Mouse (Mus musculus) adrenal gland, adult (tissue): ENCODE results near the gene Sox6.

Source experiments
- DNase-seq, 2 experiments: peaks; one replicate each; pipeline ENCODE4 v3.0.0; 2022 to 2023; ENCODE audit warnings: low spot score in 1 of 2; ENCODE audit not compliant: inconsistent age in 2 of 2

The Sox6 gene

GRCm38 (mm10) chr7:115833701-115834100, 204.9 kb downstream of the Sox6 start:
- DNase-seq = no peak

- peak in 1 of 2 experiments; percentile 11 for DNase-seq
These were observed 207.4 kb downstream of the Sox6 start for GRCm38 (mm10) chr7:115830938-115831873.

- DNase-seq = no peak
These were observed 208.2 kb downstream of the Sox6 start for GRCm38 (mm10) chr7:115830366-115830765.

- DNase-seq = no peak
These were observed 208.8 kb downstream of the Sox6 start for GRCm38 (mm10) chr7:115829756-115830155.

GRCm38 (mm10) chr7:115829260-115829659, 209.3 kb downstream of the Sox6 start:
- no peak for DNase-seq

GRCm38 (mm10) chr7:115825295-115825694, 213.3 kb downstream of the Sox6 start:
- DNase-seq = no peak

GRCm38 (mm10) chr7:115824621-115825256, 213.9 kb downstream of the Sox6 start:
- no peak for DNase-seq

- no peak for DNase-seq
These were observed 219.5 kb downstream of the Sox6 start for GRCm38 (mm10) chr7:115819136-115819535.

- no peak for DNase-seq
These were observed 235.3 kb downstream of the Sox6 start for GRCm38 (mm10) chr7:115803256-115803655.

- DNase-seq = no peak
These were observed 244.3 kb downstream of the Sox6 start for GRCm38 (mm10) chr7:115794139-115794858.

GRCm38 (mm10) chr7:115792841-115793240, 245.8 kb downstream of the Sox6 start:
- DNase-seq = no peak

GRCm38 (mm10) chr7:115789116-115789823, 249.3 kb downstream of the Sox6 start:
- peak in 1 of 2 experiments; percentile 46 for DNase-seq

GRCm38 (mm10) chr7:115783982-115784917, 254.3 kb downstream of the Sox6 start:
- DNase-seq = no peak

- no peak for DNase-seq
These were observed 258.4 kb downstream of the Sox6 start for GRCm38 (mm10) chr7:115780148-115780547.

- no peak for DNase-seq
These were observed 259.1 kb downstream of the Sox6 start for GRCm38 (mm10) chr7:115779544-115779943.

- DNase-seq = no peak
These were observed 261.9 kb downstream of the Sox6 start for GRCm38 (mm10) chr7:115776736-115777135.

- DNase-seq = no peak
These were observed 262.3 kb downstream of the Sox6 start for GRCm38 (mm10) chr7:115776324-115776723.

GRCm38 (mm10) chr7:115766316-115766715, 272.3 kb downstream of the Sox6 start:
- DNase-seq = no peak

- DNase-seq = no peak
These were observed 274.7 kb downstream of the Sox6 start for GRCm38 (mm10) chr7:115763851-115764250.

- DNase-seq = peak; percentile 23 to 73
These were observed 280.4 kb downstream of the Sox6 start for GRCm38 (mm10) chr7:115758172-115758571.
